Comparison of ENCODE assay signal across 26 mouse cellular contexts in the genomic region with DNA sequence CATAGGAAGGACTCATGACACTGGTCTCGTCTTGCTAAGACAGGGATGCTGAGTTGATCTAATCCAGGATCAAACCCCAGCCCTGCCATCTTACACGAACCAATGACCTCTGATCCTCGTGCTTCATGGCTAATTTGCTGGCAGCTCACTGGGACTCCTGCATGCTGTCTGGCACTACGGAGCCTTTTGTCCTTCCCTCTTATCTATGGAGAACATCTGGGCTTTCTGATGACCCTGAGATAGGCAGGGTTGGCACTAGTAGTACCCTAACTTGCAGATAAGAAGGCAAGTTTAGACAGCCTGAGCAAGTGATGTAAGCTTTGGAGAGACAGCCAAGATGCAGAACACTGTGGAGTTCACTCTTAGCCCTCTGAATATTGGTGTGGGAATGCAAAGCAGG. TPM values are rescaled to one million over a fixed set of nuclear protein-coding genes. Genes with fewer than 3 reads are reported as not detected.
DNase-seq lines count a peak whose midpoint lies in the region; ATAC-seq lines count a peak whose summit lies in the region.
"Had no signal": no experiment of that assay in that cellular context is flagged by ENCODE, and none has a peak within 500 bp of the region (broad histone marks: within the 10 kb centered on the region; RNA-seq: fewer than 3 reads in every experiment).

No protein-coding gene starts in this region.

- ATAC-seq in liver, embryonic 16.5 days (ENCODE audit: low read depth): peak; percentile 7; the same call in 1 of the 2 replicates
- ATAC-seq in liver, embryonic 12.5 days: no peak
- ATAC-seq: intestine, embryonic 16.5 days; Patski had no signal

- H3K27me3 ChIP-seq in liver, embryonic 16.5 days (ENCODE audit: control insufficient read depth, insufficient read depth, low read depth, low read length): no peaks in the 10 kb centered on the region
- no peaks in the 10 kb centered on the region for H3K27me3 ChIP-seq in liver, embryonic 12.5 days (replicated peaks)
- H3K27me3 ChIP-seq: CH12.LX; embryonic facial prominence, embryonic 15.5 days; forebrain, embryonic 13.5 days; hindbrain, embryonic 13.5 days; Patski had no signal

- no peak overlapping the region for H3K27ac ChIP-seq in liver, embryonic 16.5 days (ENCODE audit: low read length)
- H3K27ac ChIP-seq in liver, embryonic 12.5 days: no peak overlapping the region
- H3K27ac ChIP-seq: embryonic facial prominence, embryonic 10.5 days; embryonic facial prominence, embryonic 15.5 days; forebrain, embryonic 13.5 days; hindbrain, embryonic 13.5 days; kidney, postnatal 0 days; midbrain, embryonic 10.5 days had no signal

- 30% methylated on average over 4 of the region's 4 CpGs for WGBS in liver, embryonic 16.5 days (ENCODE audit: insufficient replicate concordance)
- WGBS in liver, embryonic 12.5 days (ENCODE audit: insufficient replicate concordance): 36% methylated on average over 4 of the region's 4 CpGs

- peak; percentile 78 to 79 for DNase-seq in adrenal gland, adult (ENCODE audit: inconsistent age in 2 of 2, low spot score in 1 of 2)
- DNase-seq in adrenal gland, postnatal 4 days (ENCODE audit: low spot score in 2 of 2): no peak
- peak; percentile 25 to 31 for DNase-seq in urinary bladder, postnatal 36 days (ENCODE audit: low spot score in 2 of 2)
- no peak for DNase-seq in urinary bladder, postnatal 10 days (ENCODE audit: low spot score)
- no peak for DNase-seq in spleen, postnatal 14 days (ENCODE audit: low spot score in 2 of 2)
- no peak for DNase-seq in left cerebral cortex, postnatal 10 days (ENCODE audit: extremely low spot score in 1 of 2, low spot score in 2 of 2)
- DNase-seq: gastrocnemius, postnatal 25 days; heart, adult 18-20 months; heart, postnatal 4 days; kidney, adult 8-10 months; kidney, postnatal 4 days; left cerebral cortex, postnatal 4 days; right cerebral cortex, postnatal 4 days; thymus, adult 2 months had no signal

- H3K9me3 ChIP-seq in liver, embryonic 16.5 days (replicated peaks; ENCODE audit: control insufficient read depth, low read length): no peaks in the 10 kb centered on the region
- no peaks in the 10 kb centered on the region for H3K9me3 ChIP-seq in liver, embryonic 12.5 days (replicated peaks)
- H3K9me3 ChIP-seq: embryonic facial prominence, embryonic 10.5 days; embryonic facial prominence, embryonic 15.5 days; forebrain, embryonic 13.5 days; hindbrain, embryonic 13.5 days; midbrain, embryonic 10.5 days had no signal

- intact Hi-C loops in left cerebral cortex, postnatal 10 days (cut with DNase I): no loop called here

- no peaks in the 10 kb centered on the region for H3K36me3 ChIP-seq in liver, embryonic 16.5 days (ENCODE audit: control insufficient read depth, insufficient read depth)
- H3K36me3 ChIP-seq in liver, embryonic 12.5 days: no peaks in the 10 kb centered on the region

- no peak overlapping the region for H3K4me3 ChIP-seq in liver, embryonic 16.5 days (ENCODE audit: low read depth, low read length)
- H3K4me3 ChIP-seq in liver, embryonic 12.5 days: no peak overlapping the region
- H3K4me3 ChIP-seq: embryonic facial prominence, embryonic 10.5 days; embryonic facial prominence, embryonic 15.5 days; forebrain, embryonic 13.5 days; hindbrain, embryonic 13.5 days; midbrain, embryonic 10.5 days had no signal

- peaks cover 4% of the 10 kb centered on the region for H3K4me1 ChIP-seq in liver, embryonic 16.5 days (ENCODE audit: control insufficient read depth, low read depth, low read length)
- H3K4me1 ChIP-seq in liver, embryonic 12.5 days: peaks cover 44% of the 10 kb centered on the region
- H3K4me1 ChIP-seq: embryonic facial prominence, embryonic 15.5 days; forebrain, embryonic 13.5 days had no signal

- no peak overlapping the region for H3K4me2 ChIP-seq in liver, embryonic 16.5 days (ENCODE audit: low read depth, low read length)
- no peak overlapping the region for H3K4me2 ChIP-seq in liver, embryonic 12.5 days
- H3K4me2 ChIP-seq: embryonic facial prominence, embryonic 15.5 days; forebrain, embryonic 13.5 days; heart, embryonic 11.5 days; hindbrain, embryonic 13.5 days had no signal

- H3K9ac ChIP-seq in liver, embryonic 16.5 days (ENCODE audit: low read depth, low read length): no peak overlapping the region
- H3K9ac ChIP-seq in liver, embryonic 12.5 days: no peak overlapping the region
- H3K9ac ChIP-seq: embryonic facial prominence, embryonic 15.5 days; forebrain, embryonic 13.5 days; hindbrain, embryonic 13.5 days had no signal

RNA-seq across cellular contexts. Expression of a gene that starts 59.5 kb away (rescaled TPM):
- 10 to 100 TPM; 71.3 to 74.6 TPM for total RNA-seq in adrenal gland, postnatal 4 days (2021)
- polyA plus RNA-seq in liver, embryonic 16.5 days (2015; fragmentation: Nextera tagmentation; extraction: Ambion mirVana): 9.6 and 10.7 TPM in 2 replicates
- 18.0 and 18.4 TPM in 2 replicates for polyA plus RNA-seq in liver, embryonic 12.5 days (2016; fragmentation: Nextera tagmentation; extraction: Ambion mirVana)
- 10 to 100 TPM; 16.9 to 18.3 TPM for total RNA-seq in left cerebral cortex, postnatal 10 days (2021)

Comparison
In these comparisons a context has a peak if more than half of its experiments do, and no peak if none do; other contexts are left out.
1. DNase-seq: peak in adrenal gland, adult (2 of 2) and urinary bladder, postnatal 36 days (2 of 2); none in adrenal gland, postnatal 4 days (0 of 2), urinary bladder, postnatal 10 days (single experiment), spleen, postnatal 14 days (0 of 2) and left cerebral cortex, postnatal 10 days (0 of 2).